Mouse (Mus musculus) CH12.LX (cell line): ENCODE measurements around the gene Ctnna3.

Experiments used
- BHLHE40 ChIP-seq: IDR thresholded peaks from 2 replicates; pipeline ENCODE4 v1.6.1; 2011; ENCODE audit warnings: mild to moderate bottlenecking, low read depth, low read length, improper control_type of control experiment
- CHD2 ChIP-seq: IDR thresholded peaks from 2 replicates; pipeline ENCODE4 v1.6.1; 2011; ENCODE audit warnings: low read length, improper control_type of control experiment
- CTCF ChIP-seq, 2 experiments: IDR thresholded peaks in 1 of 2; conservative IDR thresholded peaks in 1 of 2; 2 replicates each; pipeline ENCODE4 v1.5.1; 2011 to 2012; ENCODE audit warnings: low read depth in 2 of 2, low read length in 2 of 2, improper control_type of control experiment in 1 of 2, inconsistent platforms in 1 of 2, mild to moderate bottlenecking in 1 of 2, moderate library complexity in 1 of 2
- E2F4 ChIP-seq: IDR thresholded peaks from 2 replicates; pipeline ENCODE4 v1.6.1; 2011; ENCODE audit warnings: low read depth, low read length, improper control_type of control experiment; ENCODE audit not compliant: insufficient replicate concordance
- USF1 ChIP-seq: IDR thresholded peaks from 2 replicates; pipeline ENCODE4 v1.6.1; 2014; ENCODE audit warnings: low read depth, mild to moderate bottlenecking, inconsistent platforms, low read length, improper control_type of control experiment

GRCm38 (mm10) chr10:63689233-63689632 lies 259.3 kb downstream of the Ctnna3 start:
- no peak for TF ChIP-seq E2F4
- no peak for TF ChIP-seq CTCF (conservative IDR thresholded peaks at IDR 0.05 in 1 of 2, IDR thresholded peaks at IDR 0.05 in 1 of 2; ENCODE audit: low read depth in 2 of 2, low read length in 2 of 2)
- TF ChIP-seq USF1, result no peak
- no peak for TF ChIP-seq CHD2
- TF ChIP-seq BHLHE40, result no peak
